Mouse (Mus musculus): Measurements from ENCODE around the gene Sgsh. TPM values are rescaled to one million over a fixed set of nuclear protein-coding genes. Genes with fewer than 3 reads are reported as not detected.

Gene Sgsh
- 12.0 TPM for polyA plus RNA-seq (2015; fragmentation: Illumina TruSeq; extraction: RNeasy Lipid Tissue Mini Kit (QIAGEN cat#74804); ENCODE audit: insufficient read depth, low replicate concordance)

DNA sequence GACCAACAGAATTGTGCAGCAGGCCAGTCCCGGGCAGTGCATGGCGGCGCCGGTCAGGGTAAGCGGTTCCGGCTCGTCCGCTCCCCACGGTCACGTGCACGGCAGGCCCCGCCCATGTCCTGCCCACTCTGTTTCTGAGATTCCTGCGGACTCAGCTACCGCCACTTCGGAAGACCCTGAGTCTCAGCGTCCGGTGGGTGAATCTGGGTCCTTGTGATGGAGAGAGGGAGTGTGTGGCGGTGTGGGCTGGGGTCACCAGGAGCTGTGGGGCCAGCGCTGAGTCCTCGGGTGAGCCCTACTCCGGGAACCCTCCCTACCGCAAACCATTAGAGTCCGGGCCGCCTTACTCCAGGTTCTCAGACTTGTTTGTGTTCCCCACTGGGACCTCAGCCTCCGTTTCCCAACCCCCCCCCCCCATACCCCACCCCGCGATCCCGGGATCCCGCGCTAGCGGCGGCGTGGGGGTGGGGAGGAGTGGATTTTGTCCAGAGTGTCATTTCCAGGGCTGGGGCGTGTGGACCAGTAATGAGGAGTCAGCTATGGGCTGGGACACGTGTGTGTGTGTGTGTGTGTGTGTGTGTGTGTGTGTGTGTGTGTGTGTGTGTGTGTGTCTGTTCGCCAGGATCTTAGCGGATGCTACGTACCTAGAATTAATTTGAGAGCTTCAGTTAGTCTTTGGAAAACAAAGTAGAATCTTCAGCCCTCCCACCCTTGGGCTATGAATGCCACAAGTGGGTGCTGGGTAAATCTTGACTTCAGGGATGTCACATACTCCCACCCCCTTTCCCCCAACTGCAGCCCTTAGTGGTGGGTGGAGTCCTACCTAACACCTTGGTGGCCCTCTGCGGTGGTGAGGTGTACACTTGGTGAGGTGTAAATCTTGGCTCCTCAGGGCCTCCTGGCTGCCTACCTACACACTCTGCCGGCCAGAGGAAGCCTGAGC is at the start of gene Sgsh, which contains the start of gene Slc26a11:
Gene Sgsh (minus strand): TSS at position 94 of the 943 bp plus-strand sequence.
Gene Slc26a11 (plus strand): TSS at position 115 of the 943 bp plus-strand sequence.

DNA sequence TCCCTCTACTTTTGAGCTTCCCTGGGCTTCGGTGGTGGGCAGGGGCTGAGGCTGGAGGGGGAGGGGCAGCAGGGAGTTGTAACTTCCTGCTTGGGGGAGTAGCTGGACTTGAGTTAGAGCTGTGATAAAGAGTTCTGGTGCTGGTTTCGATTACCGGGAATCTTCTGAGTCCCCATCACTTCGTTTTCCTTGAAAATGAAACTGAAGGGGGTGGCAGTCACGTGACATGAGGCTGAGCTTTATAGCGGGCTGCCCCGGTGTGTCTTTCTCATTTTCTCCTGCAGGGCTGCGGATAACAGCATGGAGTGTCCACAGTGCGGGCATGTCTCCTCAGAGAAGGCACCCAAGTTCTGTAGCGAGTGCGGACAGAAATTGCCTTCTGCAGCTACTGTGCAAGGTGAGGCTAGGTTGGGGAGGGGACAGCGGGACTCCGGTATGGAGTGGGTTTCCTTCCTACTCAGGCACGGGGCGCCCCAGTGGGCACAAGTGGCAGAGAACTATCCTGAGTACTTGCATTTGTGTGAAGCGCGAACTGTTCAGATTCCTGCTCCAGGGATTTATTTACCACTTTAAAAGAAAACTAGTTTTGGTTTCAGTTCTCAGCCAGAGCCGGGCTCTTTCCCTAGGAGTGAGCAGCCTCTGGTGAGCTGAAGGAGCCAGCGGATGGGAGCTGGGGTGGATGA is 37.6 kb upstream of the Sgsh start, which contains the start of gene Rnf213:
Gene Rnf213 (plus strand): TSS at position 301 of the 683 bp plus-strand sequence.

DNA sequence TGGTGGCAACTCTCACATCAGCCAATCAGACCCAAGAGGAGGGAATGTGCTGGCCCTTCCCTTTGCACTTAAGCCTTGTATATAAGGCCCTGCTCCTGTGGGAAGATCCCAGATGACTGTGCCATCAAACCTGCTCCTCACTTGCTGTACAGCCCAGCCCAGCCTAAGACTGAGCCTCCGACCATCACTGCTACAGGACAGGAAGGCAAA is 47.8 kb downstream of the Sgsh start, which contains the start of gene Card14:
Gene Card14 (plus strand): TSS at position 111 of the 210 bp plus-strand sequence.

DNA sequence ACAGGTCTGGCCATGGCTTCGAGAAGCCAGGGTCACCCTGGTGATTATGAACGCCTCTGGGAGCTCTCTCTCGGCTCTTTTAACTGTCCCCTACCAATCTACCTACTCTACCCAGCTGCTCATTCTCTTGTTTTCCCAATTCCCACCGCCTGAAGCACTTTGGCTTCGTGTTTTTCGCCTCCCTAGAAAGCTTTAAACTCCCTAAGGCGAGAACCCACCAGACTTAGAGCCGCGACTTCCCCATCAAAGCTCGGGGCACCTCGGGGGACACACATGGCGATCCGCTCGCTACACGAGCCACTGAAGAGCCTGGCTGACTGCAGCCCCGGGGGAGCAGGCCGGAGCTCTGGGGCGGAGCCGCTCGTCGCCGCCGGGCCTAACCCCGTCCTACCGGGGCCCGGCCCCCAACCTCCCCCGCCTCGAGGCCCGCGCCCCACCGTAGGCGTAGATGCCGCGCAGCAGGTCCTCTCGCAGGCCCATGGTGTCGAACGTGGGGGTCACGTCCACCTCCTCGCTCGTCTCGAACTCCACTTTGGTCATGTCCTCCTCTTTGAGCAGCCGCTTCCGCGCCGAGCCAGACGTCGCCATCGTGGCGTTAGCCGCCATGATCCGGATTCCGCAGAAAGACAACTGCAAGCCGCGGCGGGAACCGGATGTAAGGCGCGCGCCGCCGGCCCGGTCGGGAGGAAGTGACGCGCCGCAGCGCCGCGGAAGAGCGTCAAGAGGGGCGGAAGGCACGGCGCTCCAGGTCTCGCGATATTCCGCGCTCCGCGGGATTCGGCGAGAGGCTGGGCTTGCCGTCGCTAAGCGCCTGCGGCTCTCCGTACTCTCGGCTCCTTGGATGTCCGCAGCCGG is 55.7 kb downstream of the Sgsh start, which contains the start of gene Eif4a3:
Gene Eif4a3 (minus strand): TSS at position 699 of the 855 bp plus-strand sequence.

Other genes with a start within 250 kb of the Sgsh start
- gene Tbc1d16, start 127.0 kb downstream of the Sgsh start, polyA plus RNA-seq (2015; fragmentation: Illumina TruSeq; extraction: RNeasy Lipid Tissue Mini Kit (QIAGEN cat#74804); ENCODE audit: insufficient read depth, low replicate concordance) = 3.3 TPM
- gene Ccdc40, start 127.0 kb downstream of the Sgsh start, polyA plus RNA-seq (2015; fragmentation: Illumina TruSeq; extraction: RNeasy Lipid Tissue Mini Kit (QIAGEN cat#74804); ENCODE audit: insufficient read depth, low replicate concordance) = 0.43 TPM
- 8.7 TPM for gene Gaa, start 87.6 kb downstream of the Sgsh start, polyA plus RNA-seq (2015; fragmentation: Illumina TruSeq; extraction: RNeasy Lipid Tissue Mini Kit (QIAGEN cat#74804); ENCODE audit: insufficient read depth, low replicate concordance)
- gene Eif4a3, start 55.4 kb downstream of the Sgsh start, polyA plus RNA-seq (2015; fragmentation: Illumina TruSeq; extraction: RNeasy Lipid Tissue Mini Kit (QIAGEN cat#74804); ENCODE audit: insufficient read depth, low replicate concordance) = 157 TPM
- not detected for gene Card14, start 47.8 kb downstream of the Sgsh start, polyA plus RNA-seq (2015; fragmentation: Illumina TruSeq; extraction: RNeasy Lipid Tissue Mini Kit (QIAGEN cat#74804); ENCODE audit: insufficient read depth, low replicate concordance)
- gene Slc26a11, start within 50 bp of the Sgsh start, polyA plus RNA-seq (2015; fragmentation: Illumina TruSeq; extraction: RNeasy Lipid Tissue Mini Kit (QIAGEN cat#74804); ENCODE audit: insufficient read depth, low replicate concordance) = 12.1 TPM
- gene Rnf213, start 37.6 kb upstream of the Sgsh start, polyA plus RNA-seq (2015; fragmentation: Illumina TruSeq; extraction: RNeasy Lipid Tissue Mini Kit (QIAGEN cat#74804); ENCODE audit: insufficient read depth, low replicate concordance) = 182 TPM
- gene Endov, start 135.8 kb upstream of the Sgsh start, polyA plus RNA-seq (2015; fragmentation: Illumina TruSeq; extraction: RNeasy Lipid Tissue Mini Kit (QIAGEN cat#74804); ENCODE audit: insufficient read depth, low replicate concordance) = 7.0 TPM
- 0.06 TPM for gene Nptx1, start 192.2 kb upstream of the Sgsh start, polyA plus RNA-seq (2015; fragmentation: Illumina TruSeq; extraction: RNeasy Lipid Tissue Mini Kit (QIAGEN cat#74804); ENCODE audit: insufficient read depth, low replicate concordance)
- 9.0 TPM for gene Rptor, start 247.4 kb upstream of the Sgsh start, polyA plus RNA-seq (2015; fragmentation: Illumina TruSeq; extraction: RNeasy Lipid Tissue Mini Kit (QIAGEN cat#74804); ENCODE audit: insufficient read depth, low replicate concordance)